Mouse (Mus musculus) forebrain, postnatal 0 days (tissue): ENCODE measurements at regions not wholly inside any gene's neighbourhood (a gene's known extent, or its start where the extent isn't known, plus 50 kb on each side); places are given as distances from the start of the nearest gene placed in this dataset.

Source experiments
- ATAC-seq: fragments of 200-750 bp; cut with Nextera tagmentation; 2 replicates; pipeline ENCODE4 v1.8.0; 2017; ENCODE audit warnings: mild to moderate bottlenecking, moderate library complexity
- DNase-seq: peaks from one replicate; pipeline ENCODE4 v3.0.0-alpha.2; 2015
- H3K27ac ChIP-seq: fragments of 300-500 bp; sonication (generic); 2 replicates; pipeline ENCODE4 v1.5.1; 2014; ENCODE audit warnings: low read depth, mild to moderate bottlenecking, antibody characterized with exemption, low read length, moderate library complexity, mixed read lengths
- H3K27me3 ChIP-seq: fragments of 300-500 bp; sonication (generic); 2 replicates; pipeline ENCODE4 v1.6.1; 2014; ENCODE audit warnings: mild to moderate bottlenecking, low read length, mixed read lengths; ENCODE audit not compliant: insufficient read depth
- H3K36me3 ChIP-seq: fragments of 300-500 bp; sonication (generic); 2 replicates; pipeline ENCODE4 v1.6.1; 2014; ENCODE audit warnings: mild to moderate bottlenecking, moderate library complexity; ENCODE audit not compliant: insufficient read depth
- H3K4me1 ChIP-seq: fragments of 300-500 bp; sonication (generic); 2 replicates; pipeline ENCODE4 v1.6.1; 2014; ENCODE audit warnings: antibody characterized with exemption; ENCODE audit not compliant: insufficient read depth
- H3K4me2 ChIP-seq: fragments of 300-500 bp; sonication (generic); 2 replicates; pipeline ENCODE4 v1.6.1; 2014; ENCODE audit warnings: low read depth, mild to moderate bottlenecking, moderate library complexity
- H3K4me3 ChIP-seq: fragments of 300-500 bp; sonication (generic); 2 replicates; pipeline ENCODE4 v1.5.1; 2014; ENCODE audit warnings: low read depth, low read length, mixed read lengths
- H3K9ac ChIP-seq: fragments of 300-500 bp; sonication (generic); 2 replicates; pipeline ENCODE4 v1.6.1; 2014; ENCODE audit warnings: mild to moderate bottlenecking
- H3K9me3 ChIP-seq: fragments of 300-500 bp; sonication (generic); 2 replicates; pipeline ENCODE4 v1.6.1; 2016; ENCODE audit warnings: low read length
- CTCF ChIP-seq: sonication (generic); IDR thresholded peaks from 2 replicates; pipeline ENCODE4 v1.5.1; 2016; ENCODE audit warnings: antibody characterized with exemption, control low read depth, low read depth
- WGBS: fragments of 180-500 bp; shearing (Covaris S2); extraction: QIAGEN DNeasy Blood & Tissue Kit; methylation state at CpG from one replicate; pipeline ENCODE4 v1.1.7; 2014; 5-methylcytosine and 5-hydroxymethylcytosine counted together

- DNase-seq (no peak), ATAC-seq (no peak)
- no peak overlapping the region for H3K4me2 ChIP-seq
- 24% methylated on average over 7 of the region's 7 CpGs for WGBS
- no peak overlapping the region for H3K27ac ChIP-seq
- H3K9ac ChIP-seq: no peak overlapping the region
- no peaks in the 10 kb centered on the region for H3K4me1 ChIP-seq
- no peaks in the 10 kb centered on the region for H3K9me3 ChIP-seq
- no peaks in the 10 kb centered on the region for H3K27me3 ChIP-seq
- TF ChIP-seq CTCF: no peak
- H3K4me3 ChIP-seq: no peak overlapping the region
- H3K36me3 ChIP-seq: no peaks in the 10 kb centered on the region
Observed at GRCm38 (mm10) chr11:71908616-71909015, 128.7 kb downstream of the Aipl1 start.

- Histone ChIP-seq H3K9me3 (no peaks in the 10 kb centered on the region), H3K9ac (no peak overlapping the region), H3K27ac (peak overlapping the region; percentile 57), H3K36me3 (no peaks in the 10 kb centered on the region), H3K4me1 (0 out of 2 replicates have a peak, but pooled peaks cover 7% of the 10 kb centered on the region), H3K4me3 (no peak overlapping the region), H3K4me2 (no peak overlapping the region), H3K27me3 (no peaks in the 10 kb centered on the region)
- peak; percentile 43 for DNase-seq
- peak; percentile 86 for ATAC-seq
- TF ChIP-seq CTCF: no peak
- 25% methylated on average over 2 of the region's 2 CpGs for WGBS
Observed at GRCm38 (mm10) chr11:71903020-71903410, 134.3 kb downstream of the Aipl1 start.

GRCm38 (mm10) chr11:71902304-71903019, 134.8 kb downstream of the Aipl1 start:
- no peak for TF ChIP-seq CTCF
- Histone ChIP-seq H3K36me3 (no peaks in the 10 kb centered on the region), H3K4me1 (0 out of 2 replicates have a peak, but pooled peaks cover 7% of the 10 kb centered on the region), H3K9me3 (no peaks in the 10 kb centered on the region), H3K4me2 (no peak overlapping the region), H3K27ac (peak overlapping the region; percentile 63), H3K4me3 (no peak overlapping the region), H3K27me3 (no peaks in the 10 kb centered on the region), H3K9ac (no peak overlapping the region)
- 33% methylated on average over 10 of the region's 10 CpGs for WGBS
- peak; percentile 95 for ATAC-seq
- peak; percentile 88 for DNase-seq

GRCm38 (mm10) chr11:71900816-71901215, 136.5 kb downstream of the Aipl1 start:
- no peak for ATAC-seq
- TF ChIP-seq CTCF: no peak
- Histone ChIP-seq H3K4me2 (no peak overlapping the region), H3K9ac (no peak overlapping the region), H3K4me3 (no peak overlapping the region), H3K4me1 (0 out of 2 replicates have a peak, but pooled peaks cover 7% of the 10 kb centered on the region), H3K27ac (no peak overlapping the region), H3K9me3 (no peaks in the 10 kb centered on the region), H3K36me3 (no peaks in the 10 kb centered on the region), H3K27me3 (no peaks in the 10 kb centered on the region)
- no peak for DNase-seq

GRCm38 (mm10) chr11:71897551-71897950, 139.8 kb downstream of the Aipl1 start:
- TF ChIP-seq CTCF: no peak
- 32% methylated on average over 2 of the region's 2 CpGs for WGBS
- ATAC-seq: no peak

GRCm38 (mm10) chr11:71897141-71897540, 140.2 kb downstream of the Aipl1 start:
- ATAC-seq: no peak
- no peak overlapping the region for H3K4me3 ChIP-seq
- 0 out of 2 replicates have a peak, but pooled peaks cover 1% of the 10 kb centered on the region for H3K4me1 ChIP-seq
- DNase-seq: no peak
- H3K36me3 ChIP-seq: no peaks in the 10 kb centered on the region
- H3K27ac ChIP-seq: no peak overlapping the region
- TF ChIP-seq CTCF: no peak
- no peak overlapping the region for H3K9ac ChIP-seq
- H3K27me3 ChIP-seq: no peaks in the 10 kb centered on the region
- 44% methylated on average over 3 of the region's 3 CpGs for WGBS
- H3K4me2 ChIP-seq: no peak overlapping the region
- no peaks in the 10 kb centered on the region for H3K9me3 ChIP-seq

More at GRCm38 (mm10) chr11:71897551-71897950, 139.8 kb downstream of the Aipl1 start:
- Histone ChIP-seq H3K4me1 (0 out of 2 replicates have a peak, but pooled peaks cover 5% of the 10 kb centered on the region), H3K36me3 (no peaks in the 10 kb centered on the region), H3K27me3 (no peaks in the 10 kb centered on the region), H3K4me3 (no peak overlapping the region), H3K27ac (no peak overlapping the region), H3K4me2 (no peak overlapping the region), H3K9ac (no peak overlapping the region), H3K9me3 (no peaks in the 10 kb centered on the region)
- DNase-seq: no peak

- Histone ChIP-seq H3K4me2 (no peak overlapping the region), H3K36me3 (no peaks in the 10 kb centered on the region), H3K27me3 (no peaks in the 10 kb centered on the region), H3K4me3 (no peak overlapping the region), H3K9me3 (no peaks in the 10 kb centered on the region), H3K9ac (no peak overlapping the region), H3K27ac (no peak overlapping the region), H3K4me1 (no peaks in the 10 kb centered on the region)
- DNase-seq (no peak), ATAC-seq (no peak)
- no peak for TF ChIP-seq CTCF
- 71% methylated on average over 1 of the region's 1 CpGs for WGBS
Observed at GRCm38 (mm10) chr11:71891181-71891580, 141.5 kb downstream of the Wscd1 start.
